Mouse (Mus musculus) liver, postnatal 0 days (tissue): Measurements from ENCODE around the gene Arf3.
A peak's percentile ranks its signal among the peaks of the same experiment; 100 is the strongest.

Experiments used
- CTCF ChIP-seq: sonication (generic); IDR thresholded peaks from 2 replicates; pipeline ENCODE4 v1.5.1; 2016; ENCODE audit warnings: antibody characterized with exemption, low read depth
- EP300 ChIP-seq: IDR thresholded peaks from 2 replicates; pipeline ENCODE4 v1.6.1; 2016; ENCODE audit warnings: antibody characterized with exemption, low read depth, mild to moderate bottlenecking

DNA sequence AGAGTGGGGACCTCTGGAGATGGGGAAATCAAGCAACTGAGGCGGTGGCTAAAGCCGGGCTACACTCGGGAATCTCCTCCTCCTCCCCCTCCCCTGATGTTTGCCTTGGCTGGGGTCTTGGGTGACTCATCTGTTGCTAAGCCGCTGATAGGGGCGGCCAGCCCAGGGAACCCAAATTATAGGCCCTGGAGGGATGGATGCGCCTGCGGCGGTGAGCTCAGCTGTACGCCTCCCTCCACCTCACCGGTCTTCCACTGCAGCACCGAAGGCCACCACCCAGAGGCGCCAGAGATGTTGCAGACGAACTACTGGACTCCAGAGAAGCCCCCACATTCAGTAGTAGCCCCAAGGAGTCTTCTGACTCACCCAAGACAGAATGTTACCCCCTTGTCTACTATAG is 17.6 kb upstream of the Arf3 start:
- 0 out of 2 replicates have a peak, but pooled peaks have one; percentile 5 for TF ChIP-seq CTCF
- TF ChIP-seq EP300 = no peak
